9 mouse cellular contexts compared by ENCODE assay signal in genomic region chr11:101839426-101839825, GRCm38 (mm10). TPM values are rescaled to one million over a fixed set of nuclear protein-coding genes. Genes with fewer than 3 reads are reported as not detected.
DNase-seq lines count a peak whose midpoint lies in the region; ATAC-seq and TF ChIP-seq lines count a peak whose summit lies in the region.
"Had no signal": no experiment of that assay in that cellular context is flagged by ENCODE, and none has a peak within 500 bp of the region (broad histone marks: within the 10 kb centered on the region; RNA-seq: fewer than 3 reads in every experiment).

No protein-coding gene starts in this region.

- no peak overlapping the region for H3K4me2 ChIP-seq in intestine, embryonic 15.5 days (replicated peaks)
- no peak overlapping the region for H3K4me2 ChIP-seq in intestine, postnatal 0 days (replicated peaks; ENCODE audit: low read depth)
- no peak overlapping the region for H3K4me2 ChIP-seq in limb, embryonic 15.5 days
- H3K4me2 ChIP-seq: liver, embryonic 13.5 days had no signal

- H3K9ac ChIP-seq in intestine, embryonic 15.5 days, result no peak overlapping the region
- H3K9ac ChIP-seq in intestine, postnatal 0 days (ENCODE audit: low read depth, low read length), result no peak overlapping the region
- H3K9ac ChIP-seq in limb, embryonic 15.5 days, result no peak overlapping the region
- H3K9ac ChIP-seq: liver, embryonic 13.5 days had no signal

- peak; percentile 58 for ATAC-seq in intestine, embryonic 15.5 days
- no peak for ATAC-seq in intestine, postnatal 0 days
- peak; percentile 66; the same call in 1 of the 2 replicates for ATAC-seq in limb, embryonic 15.5 days (ENCODE audit: insufficient number of reproducible peaks, low FRiP score, low TSS enrichment, low read depth)

- H3K27ac ChIP-seq in intestine, embryonic 15.5 days, result no peak overlapping the region
- H3K27ac ChIP-seq in intestine, postnatal 0 days (ENCODE audit: low read depth, low read length), result no peak overlapping the region
- H3K27ac ChIP-seq in limb, embryonic 15.5 days, result peak overlapping the region; percentile 65
- H3K27ac ChIP-seq: liver, embryonic 13.5 days had no signal

- peak; percentile 63 for DNase-seq in adipocyte (ENCODE audit: low spot score)
- peak; percentile 57 for DNase-seq in cerebellum, adult 8-10 months
- no peak for DNase-seq in right cerebral cortex, postnatal 36 days (ENCODE audit: low spot score in 2 of 2)
- no peak for DNase-seq in right cerebral cortex, postnatal 10 days (ENCODE audit: low spot score in 2 of 2)
- DNase-seq: liver, embryonic 13.5 days; thymus, adult 18-20 months had no signal

- WGBS in intestine, embryonic 15.5 days, result 38% methylated on average over 5 of the region's 8 CpGs
- WGBS in intestine, postnatal 0 days, result 32% methylated on average over 7 of the region's 8 CpGs
- 33% methylated on average over 5 of the region's 8 CpGs for WGBS in limb, embryonic 15.5 days

- H3K4me1 ChIP-seq in intestine, embryonic 15.5 days (replicated peaks), result no peaks in the 10 kb centered on the region
- H3K4me1 ChIP-seq in intestine, postnatal 0 days (replicated peaks; ENCODE audit: control insufficient read depth, insufficient read depth, low read length), result no peaks in the 10 kb centered on the region
- peaks cover 33% of the 10 kb centered on the region for H3K4me1 ChIP-seq in limb, embryonic 15.5 days
- H3K4me1 ChIP-seq: liver, embryonic 13.5 days had no signal

- H3K9me3 ChIP-seq in intestine, embryonic 15.5 days, result no peaks in the 10 kb centered on the region
- peaks cover 4% of the 10 kb centered on the region; the same call in 1 of the 2 replicates for H3K9me3 ChIP-seq in intestine, postnatal 0 days (ENCODE audit: control insufficient read depth)
- H3K9me3 ChIP-seq in limb, embryonic 15.5 days, result no peaks in the 10 kb centered on the region

- no peaks in the 10 kb centered on the region for H3K36me3 ChIP-seq in intestine, embryonic 15.5 days
- no peaks in the 10 kb centered on the region for H3K36me3 ChIP-seq in intestine, postnatal 0 days (ENCODE audit: control insufficient read depth, insufficient read depth)
- no peaks in the 10 kb centered on the region for H3K36me3 ChIP-seq in limb, embryonic 15.5 days
- H3K36me3 ChIP-seq: liver, embryonic 13.5 days had no signal

- H3K4me3 ChIP-seq in intestine, embryonic 15.5 days (replicated peaks), result no peak overlapping the region
- no peak overlapping the region for H3K4me3 ChIP-seq in intestine, postnatal 0 days (ENCODE audit: low read depth, low read length)
- H3K4me3 ChIP-seq in limb, embryonic 15.5 days, result no peak overlapping the region
- H3K4me3 ChIP-seq: liver, embryonic 13.5 days had no signal

- no peaks in the 10 kb centered on the region for H3K27me3 ChIP-seq in intestine, embryonic 15.5 days (replicated peaks)
- H3K27me3 ChIP-seq in intestine, postnatal 0 days (replicated peaks; ENCODE audit: control insufficient read depth, insufficient read depth, low read length), result no peaks in the 10 kb centered on the region
- no peaks in the 10 kb centered on the region for H3K27me3 ChIP-seq in limb, embryonic 15.5 days
- H3K27me3 ChIP-seq: liver, embryonic 13.5 days had no signal

- TF ChIP-seq CTCF in intestine, postnatal 0 days (IDR thresholded peaks at IDR 0.05; ENCODE audit: low read depth), result no peak

RNA-seq across cellular contexts. Expression of gene Etv4, which starts 54.3 kb away (rescaled TPM):
- polyA plus RNA-seq in intestine, embryonic 15.5 days (2015; fragmentation: Nextera tagmentation; extraction: Ambion mirVana), result 4.1 and 5.4 TPM in 2 replicates
- polyA plus RNA-seq in intestine, postnatal 0 days (2015; fragmentation: Nextera tagmentation; extraction: Ambion mirVana), result 1.8 and 1.9 TPM in 2 replicates
- 10.3 and 10.8 TPM in 2 replicates for polyA plus RNA-seq in limb, embryonic 15.5 days (2015; fragmentation: Nextera tagmentation; extraction: Ambion mirVana)

RNA-seq across cellular contexts. Expression of gene Meox1, which starts 54.7 kb away (rescaled TPM):
- 4.4 and 4.5 TPM in 2 replicates for polyA plus RNA-seq in intestine, embryonic 15.5 days (2015; fragmentation: Nextera tagmentation; extraction: Ambion mirVana)
- polyA plus RNA-seq in intestine, postnatal 0 days (2015; fragmentation: Nextera tagmentation; extraction: Ambion mirVana), result 3.8 and 4.1 TPM in 2 replicates
- 15.8 and 18.6 TPM in 2 replicates for polyA plus RNA-seq in limb, embryonic 15.5 days (2015; fragmentation: Nextera tagmentation; extraction: Ambion mirVana)

Comparison
In these comparisons a context has a peak if more than half of its experiments do, and no peak if none do; other contexts are left out.
1. DNase-seq: peak in adipocyte (single experiment) and cerebellum, adult 8-10 months (single experiment); none in right cerebral cortex, postnatal 36 days (0 of 2) and right cerebral cortex, postnatal 10 days (0 of 2).